Mouse (Mus musculus): ENCODE measurements around the gene Pgd. TPM values are rescaled to one million over a fixed set of nuclear protein-coding genes. Genes with fewer than 3 reads are reported as not detected.
"Not testable (repeated sequence)": the region's sequence is repeated elsewhere in the genome, so short reads cannot be mapped to it uniquely, and the experiment has no call there.

Pgd gene
- polyA plus RNA-seq, 1 experiment from 2014 or later = 113 TPM

- no peaks in the 10 kb centered on the region for H3K4me1 ChIP-seq
- H3K4me2 ChIP-seq (replicated peaks) = no peak within 1 kb of the TSS
- peaks cover 43% of the 10 kb centered on the region for H3K36me3 ChIP-seq
- WGBS = 76% methylated on average over 11 of the region's 11 CpGs
- H3K27me3 ChIP-seq = no peaks in the 10 kb centered on the region
- ATAC-seq (ENCODE audit: low FRiP score, low read depth) = no peak
- H3K9me3 ChIP-seq = no peaks in the 10 kb centered on the region
- H3K9ac ChIP-seq = no peak within 1 kb of the TSS
- peak within 1 kb of the TSS; percentile 44; the same call in 1 of the 2 replicates for H3K27ac ChIP-seq
- no peak within 1 kb of the TSS for H3K4me3 ChIP-seq
Measured at GRCm38 (mm10) chr4:149126663-149127062, 39.9 kb downstream of the Pgd start, which contains the start of gene Cort. TSS of gene Cort (minus strand) at chr4:149126763.

DNA sequence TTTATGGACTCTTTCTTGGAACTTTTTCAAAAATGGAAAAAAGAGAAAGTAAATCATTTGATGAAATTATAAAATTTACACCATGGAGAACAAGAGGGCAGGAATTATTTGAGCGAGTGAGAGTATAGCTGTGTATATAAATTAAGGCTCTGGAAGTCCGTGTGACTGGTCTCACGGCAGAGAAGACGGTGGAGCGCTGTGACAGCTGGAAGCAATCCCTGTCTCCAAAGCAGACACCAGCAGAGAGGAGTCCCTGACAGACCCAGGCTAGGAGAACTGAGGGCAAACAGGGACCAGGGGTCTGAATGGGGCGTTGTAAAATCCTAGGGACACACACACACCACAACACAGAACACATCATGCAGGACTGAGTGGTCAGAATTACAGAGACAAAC, 40.5 kb downstream of the Pgd start:
- Histone ChIP-seq H3K4me1 (no peaks in the 10 kb centered on the region), H3K9ac (no peak overlapping the region), H3K36me3 (peaks cover 39% of the 10 kb centered on the region), H3K27ac (peak overlapping the region; percentile 44; the same call in 1 of the 2 replicates), H3K9me3 (no peaks in the 10 kb centered on the region), H3K4me3 (no peak overlapping the region), H3K27me3 (no peaks in the 10 kb centered on the region), H3K4me2 (replicated peaks) (no peak overlapping the region)
- ATAC-seq (ENCODE audit: low FRiP score, low read depth) = no peak
- 54% methylated on average over 6 of the region's 6 CpGs for WGBS

DNA sequence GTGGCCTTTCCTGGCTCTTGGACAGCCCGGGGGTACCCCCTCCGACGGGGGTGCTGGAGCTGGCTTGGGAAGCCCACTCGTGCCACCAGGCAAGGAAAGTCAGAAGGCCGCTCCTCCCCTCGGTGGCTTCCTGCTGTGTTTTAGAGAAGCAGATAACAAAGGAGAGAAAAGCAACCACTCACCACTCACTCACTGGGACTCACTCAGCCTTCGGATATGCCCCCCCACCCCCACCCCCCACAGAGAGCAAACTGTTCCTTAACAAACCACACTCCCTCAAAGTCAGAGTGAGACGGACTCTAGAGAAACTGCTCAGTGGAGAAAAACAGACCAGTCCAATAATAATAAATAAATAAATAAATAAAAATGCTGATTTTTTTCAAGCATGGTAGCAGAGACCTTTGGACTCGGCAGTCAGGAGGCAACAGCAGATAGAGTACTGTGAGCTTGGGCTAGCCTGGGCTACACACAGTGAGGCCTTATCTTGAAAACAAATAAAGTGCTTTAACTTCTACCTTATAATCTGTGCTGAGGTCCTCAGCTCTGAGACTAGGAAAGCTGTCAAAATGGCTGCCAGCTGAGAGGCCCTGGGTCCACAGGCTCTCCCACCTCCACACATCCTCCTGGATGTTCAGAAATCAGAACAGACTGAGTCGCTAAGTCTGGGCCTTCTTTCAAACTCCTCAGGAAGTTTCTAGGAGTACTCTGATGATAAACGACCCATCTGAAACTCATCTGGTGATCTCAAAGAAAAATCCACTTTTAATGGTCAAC, 41.0 kb downstream of the Pgd start:
- H3K4me1 ChIP-seq = no peaks in the 10 kb centered on the region
- no peak overlapping the region for H3K27ac ChIP-seq
- no peak for ATAC-seq (ENCODE audit: low FRiP score, low read depth)
- no peak overlapping the region for H3K4me2 ChIP-seq (replicated peaks)
- no peaks in the 10 kb centered on the region for H3K9me3 ChIP-seq
- no peak overlapping the region for H3K4me3 ChIP-seq
- H3K36me3 ChIP-seq = peaks cover 33% of the 10 kb centered on the region
- 70% methylated on average over 11 of the region's 11 CpGs for WGBS
- no peaks in the 10 kb centered on the region for H3K27me3 ChIP-seq
- no peak overlapping the region for H3K9ac ChIP-seq

- H3K36me3 ChIP-seq = peaks cover 22% of the 10 kb centered on the region
- no peaks in the 10 kb centered on the region for H3K27me3 ChIP-seq
- 61% methylated on average over 5 of the region's 5 CpGs for WGBS
Measured at GRCm38 (mm10) chr4:149123432-149123831, 43.1 kb downstream of the Pgd start.

GRCm38 (mm10) chr4:149119978-149120562, 46.5 kb downstream of the Pgd start:
- H3K27ac ChIP-seq, H3K9me3 ChIP-seq, H3K4me3 ChIP-seq, H3K27me3 ChIP-seq, H3K9ac ChIP-seq, H3K4me1 ChIP-seq: not testable (repeated sequence)
- H3K4me2 ChIP-seq (replicated peaks) = 0 out of 2 replicates have a peak overlapping the region, but pooled peaks have one; percentile 1
- 0 out of 2 replicates have a peak, but pooled peaks have one; percentile 13 for ATAC-seq (ENCODE audit: low FRiP score, low read depth)
- H3K36me3 ChIP-seq = peaks cover 14% of the 10 kb centered on the region; the same call in 1 of the 2 replicates
- 73% methylated on average over 12 of the region's 12 CpGs for WGBS

More at GRCm38 (mm10) chr4:149123432-149123831, 43.1 kb downstream of the Pgd start:
- no peak overlapping the region for H3K4me3 ChIP-seq
- no peak overlapping the region for H3K4me2 ChIP-seq (replicated peaks)
- H3K4me1 ChIP-seq = peaks cover 9% of the 10 kb centered on the region; the same call in 1 of the 2 replicates
- H3K9me3 ChIP-seq = no peaks in the 10 kb centered on the region
- H3K9ac ChIP-seq = no peak overlapping the region
- no peak overlapping the region for H3K27ac ChIP-seq
- no peak for ATAC-seq (ENCODE audit: low FRiP score, low read depth)

DNA sequence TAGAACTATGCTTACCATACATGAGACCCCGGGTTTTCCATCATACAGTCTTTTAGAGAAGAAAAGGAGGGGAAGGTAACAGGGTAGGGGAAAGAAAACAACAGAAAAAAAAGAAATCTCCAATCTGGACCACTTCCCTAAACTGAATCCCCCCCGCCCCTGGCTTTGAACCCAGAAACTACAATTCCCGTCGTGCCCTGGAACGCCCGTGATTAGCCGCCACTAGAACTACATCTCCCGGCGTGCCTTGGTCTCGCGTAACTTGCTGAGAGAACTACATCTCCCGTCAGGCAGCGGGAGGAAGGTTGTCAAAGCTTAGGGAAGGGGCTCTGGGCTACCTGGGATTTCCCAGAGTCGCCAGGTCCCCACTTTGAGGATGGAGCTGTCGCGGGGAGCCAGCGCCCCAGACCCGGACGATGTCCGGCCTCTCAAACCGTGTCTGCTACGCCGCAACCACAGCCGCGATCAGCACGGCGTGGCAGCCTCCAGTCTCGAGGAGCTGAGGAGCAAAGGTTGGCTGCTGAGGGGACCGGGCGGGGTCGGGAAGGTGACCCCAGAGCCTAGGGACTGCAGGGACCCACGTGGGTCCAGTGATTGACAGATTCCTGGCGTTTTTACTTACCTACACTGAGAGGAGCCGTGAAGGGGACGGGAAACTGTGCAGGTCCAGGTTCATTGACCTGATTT, 62.6 kb downstream of the Pgd start, which contains the start of gene Dffa:
Gene Dffa (plus strand): TSS at position 272 of the 687 bp plus-strand sequence.
- H3K4me3 ChIP-seq = peak within 1 kb of the TSS; percentile 83
- ATAC-seq (ENCODE audit: low FRiP score, low read depth) = peak; percentile 87
- no peaks in the 10 kb centered on the region for H3K27me3 ChIP-seq
- peaks cover 26% of the 10 kb centered on the region for H3K36me3 ChIP-seq
- H3K9me3 ChIP-seq = no peaks in the 10 kb centered on the region
- 2% methylated on average over 35 of the region's 35 CpGs for WGBS
- peak within 1 kb of the TSS; percentile 86 for H3K9ac ChIP-seq
- H3K27ac ChIP-seq = no peak within 1 kb of the TSS
- H3K4me1 ChIP-seq = peaks cover 8% of the 10 kb centered on the region
- H3K4me2 ChIP-seq (replicated peaks) = peak within 1 kb of the TSS; percentile 92

DNA sequence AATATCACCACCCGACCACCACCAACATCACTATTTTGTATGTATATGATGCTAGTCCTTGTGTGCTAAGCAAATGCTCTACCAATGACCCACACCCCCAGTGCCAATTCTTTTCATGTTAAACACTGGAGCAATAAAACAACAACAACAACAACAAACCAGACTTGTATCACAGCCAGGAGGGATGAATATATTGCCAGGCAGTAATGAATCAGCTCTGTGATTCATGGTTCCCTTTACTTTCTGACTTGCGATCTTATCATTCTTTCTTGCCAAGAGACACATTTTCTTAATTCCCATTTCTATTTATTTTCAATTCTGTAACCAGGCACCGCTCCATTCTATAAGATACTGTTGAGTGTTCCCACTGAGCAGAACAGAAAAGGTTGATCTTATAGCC, 65.1 kb downstream of the Pgd start:
- Histone ChIP-seq H3K27me3 (no peaks in the 10 kb centered on the region), H3K36me3 (peaks cover 3% of the 10 kb centered on the region; the same call in 1 of the 2 replicates), H3K9me3 (no peaks in the 10 kb centered on the region), H3K27ac (no peak overlapping the region), H3K4me1 (peaks cover 24% of the 10 kb centered on the region), H3K4me2 (replicated peaks) (no peak overlapping the region), H3K9ac (no peak overlapping the region), H3K4me3 (no peak overlapping the region)
- WGBS = 88% methylated on average over 3 of the region's 3 CpGs
- no peak for ATAC-seq (ENCODE audit: low FRiP score, low read depth)

GRCm38 (mm10) chr4:149100449-149100848, 66.1 kb downstream of the Pgd start:
- peaks cover 24% of the 10 kb centered on the region for H3K4me1 ChIP-seq
- H3K4me2 ChIP-seq (replicated peaks); ATAC-seq (ENCODE audit: low FRiP score, low read depth); H3K9me3 ChIP-seq; H3K4me3 ChIP-seq; H3K27me3 ChIP-seq; H3K27ac ChIP-seq; H3K9ac ChIP-seq; H3K36me3 ChIP-seq: not testable (repeated sequence)
- 88% methylated on average over 12 of the region's 12 CpGs for WGBS

Other genes with a start within 250 kb of the Pgd start
- 51.1 and 54.3 TPM in 2 replicates for gene Pex14, start 66.9 kb downstream of the Pgd start, polyA plus RNA-seq (2015; fragmentation: Nextera tagmentation; extraction: Ambion mirVana)
- gene Dffa, start 62.6 kb downstream of the Pgd start, polyA plus RNA-seq (2015; fragmentation: Nextera tagmentation; extraction: Ambion mirVana) = 31.7 and 33.8 TPM in 2 replicates
- gene Cort, start 40.0 kb downstream of the Pgd start, polyA plus RNA-seq (2015; fragmentation: Nextera tagmentation; extraction: Ambion mirVana) = 0.31 TPM in 1 of 2 replicates, not detected in the other
- gene Cenps, start 29.1 kb downstream of the Pgd start, polyA plus RNA-seq (2015; fragmentation: Nextera tagmentation; extraction: Ambion mirVana) = 31.0 and 33.0 TPM in 2 replicates
- 49.2 and 50.2 TPM in 2 replicates for gene Kif1b, start 140.9 kb upstream of the Pgd start, polyA plus RNA-seq (2015; fragmentation: Nextera tagmentation; extraction: Ambion mirVana)

Measured in limb, embryonic 13.5 days (tissue).